Mouse (Mus musculus): ENCODE data around the gene Zfp526. TPM values are rescaled to one million over a fixed set of nuclear protein-coding genes. Genes with fewer than 3 reads are reported as not detected.

The Zfp526 gene
- total RNA-seq, 2 experiments from 2014 or later = 5.4 to 5.9 TPM

DNA sequence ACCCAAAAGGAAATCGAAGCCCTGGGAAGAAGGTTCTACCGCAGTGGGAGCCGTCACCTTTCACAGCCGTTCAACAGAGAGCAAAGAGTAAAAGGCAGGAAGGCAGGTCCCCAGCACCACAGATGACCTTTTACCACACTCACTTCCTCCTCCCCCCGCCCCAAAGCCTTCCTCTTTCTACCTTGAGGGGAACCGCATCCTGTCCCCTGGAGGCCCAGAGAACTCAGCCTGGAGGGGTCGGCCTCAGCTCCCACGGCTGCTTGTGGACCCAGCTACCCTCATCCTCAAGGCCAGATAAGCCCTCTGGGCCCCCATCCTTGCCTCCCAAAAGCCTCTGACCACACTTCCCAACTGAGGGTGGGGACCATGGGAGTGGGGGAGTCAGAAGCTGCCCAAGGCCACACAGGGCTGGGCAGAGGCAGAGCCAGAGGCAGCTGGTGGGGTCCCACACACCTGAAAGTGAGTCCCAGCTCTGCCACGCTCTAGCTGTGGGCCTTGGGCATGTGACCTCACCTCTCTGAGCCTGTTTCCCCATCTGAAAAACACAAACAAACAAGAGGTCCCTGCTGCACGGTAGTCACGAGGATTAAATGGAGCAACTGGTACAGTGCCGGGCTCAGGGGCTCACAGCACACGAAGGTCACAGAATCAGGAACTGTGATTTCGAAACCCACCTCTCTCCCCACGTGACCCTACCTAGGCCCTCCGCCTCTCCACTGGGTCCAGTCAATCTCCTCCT lies 15.7 kb upstream of the Zfp526 start:
- no peak for DNase-seq
- intact Hi-C loops (cut with DNase I; ENCODE audit: low total_unique reads) = no loop called here

GRCm38 (mm10) chr7:25206094-25206830 lies 15.0 kb upstream of the Zfp526 start:
- intact Hi-C loops (cut with DNase I; ENCODE audit: low total_unique reads) = no loop called here

DNA sequence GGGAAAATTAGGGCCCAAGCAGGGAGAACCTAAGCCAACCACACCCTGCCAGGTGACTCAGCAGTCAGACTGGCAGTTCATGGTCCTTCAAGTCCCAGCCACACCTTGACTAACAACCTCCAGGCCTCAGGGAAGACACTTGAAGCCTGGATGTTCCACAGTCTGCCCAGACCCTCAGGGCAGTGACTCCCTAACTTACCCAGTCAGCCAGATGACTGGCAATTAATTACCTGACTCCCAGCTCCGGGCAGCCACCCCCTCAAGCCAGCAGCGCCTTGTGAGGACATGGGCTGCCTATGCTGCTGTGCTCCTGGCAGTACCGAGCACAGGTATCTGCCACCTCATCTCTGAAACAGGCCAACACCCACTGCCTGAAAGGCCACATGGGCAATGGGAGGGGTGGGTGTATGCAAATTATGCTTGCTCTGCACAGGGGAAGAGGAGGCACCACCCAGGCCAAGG lies 12.0 kb upstream of the Zfp526 start:
- intact Hi-C loops (cut with DNase I; ENCODE audit: low total_unique reads) = no loop called here

More at GRCm38 (mm10) chr7:25206094-25206830, 15.0 kb upstream of the Zfp526 start:
- DNase-seq = no peak

GRCm38 (mm10) chr7:25210482-25210881 lies 10.7 kb upstream of the Zfp526 start:
- DNase-seq = peak; percentile 87

More for the DNA sequence above, 12.0 kb upstream of the Zfp526 start:
- DNase-seq = no peak

GRCm38 (mm10) chr7:25213099-25213498 lies 8.1 kb upstream of the Zfp526 start:
- DNase-seq = no peak
- intact Hi-C loops (cut with DNase I; ENCODE audit: low total_unique reads) = no loop called here

More at GRCm38 (mm10) chr7:25210482-25210881, 10.7 kb upstream of the Zfp526 start:
- intact Hi-C loops (cut with DNase I; ENCODE audit: low total_unique reads) = no loop called here

GRCm38 (mm10) chr7:25214172-25214571 lies 7.1 kb upstream of the Zfp526 start:
- intact Hi-C loops (cut with DNase I; ENCODE audit: low total_unique reads) = no loop called here
- no peak for DNase-seq

DNA sequence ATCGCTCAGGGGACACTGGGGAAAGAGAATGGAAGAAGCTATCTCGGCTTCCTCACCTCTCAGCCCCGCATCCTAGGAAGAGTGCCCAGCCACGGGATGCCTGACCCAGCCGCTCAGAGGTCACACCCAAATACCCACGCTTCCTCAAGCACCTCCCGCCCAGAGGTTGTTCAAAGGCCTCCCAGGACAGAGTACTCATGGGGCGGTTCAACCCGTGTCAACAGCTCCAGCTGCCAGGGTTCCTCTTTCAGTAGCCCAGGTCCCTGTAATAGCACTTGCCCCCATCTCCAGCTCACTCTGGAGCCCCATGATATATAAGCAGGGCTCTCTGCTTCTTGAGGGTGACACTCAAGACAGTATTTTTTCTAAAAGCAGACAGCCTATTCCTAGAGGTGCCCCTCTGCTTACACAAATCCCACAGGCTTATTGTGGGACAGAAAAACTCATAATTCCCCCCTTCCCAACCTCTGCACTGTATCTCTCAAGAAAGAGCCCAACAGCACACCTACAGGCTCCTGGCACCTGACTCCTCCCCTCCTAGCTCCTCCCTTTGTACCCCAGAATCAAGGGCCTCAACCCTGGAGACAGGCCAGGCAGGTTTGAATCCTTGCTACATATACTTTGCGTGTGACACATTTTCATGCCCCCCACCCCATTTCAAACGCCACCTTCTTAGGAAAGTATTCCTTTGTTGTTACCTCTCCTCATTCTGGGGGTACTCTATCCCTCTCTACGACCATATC lies 3.4 kb upstream of the Zfp526 start:
- intact Hi-C loops (cut with DNase I; ENCODE audit: low total_unique reads) = no loop called here
- DNase-seq = no peak

- intact Hi-C loops (cut with DNase I; ENCODE audit: low total_unique reads) = no loop called here
- DNase-seq = peak; percentile 52
Measured at GRCm38 (mm10) chr7:25218705-25219415, 2.4 kb upstream of the Zfp526 start.

DNA sequence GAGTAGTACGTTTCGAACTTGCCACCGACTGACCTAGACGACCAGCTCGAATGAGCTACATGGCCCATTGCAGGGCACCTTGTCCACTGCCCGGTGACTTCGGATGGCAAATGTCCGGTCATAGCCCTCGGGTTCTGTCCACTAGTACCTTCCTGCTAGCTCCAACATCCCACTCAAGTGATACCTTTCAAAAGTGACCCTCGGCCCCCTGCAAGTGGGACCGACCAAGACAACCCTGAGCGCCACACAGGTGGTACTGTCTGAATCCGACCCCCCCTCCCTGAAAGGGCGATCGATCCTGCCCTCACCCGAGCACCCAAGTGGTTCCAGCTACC lies 1.8 kb upstream of the Zfp526 start:
- DNase-seq = no peak
- intact Hi-C loops (cut with DNase I; ENCODE audit: low total_unique reads) = no loop called here

DNA sequence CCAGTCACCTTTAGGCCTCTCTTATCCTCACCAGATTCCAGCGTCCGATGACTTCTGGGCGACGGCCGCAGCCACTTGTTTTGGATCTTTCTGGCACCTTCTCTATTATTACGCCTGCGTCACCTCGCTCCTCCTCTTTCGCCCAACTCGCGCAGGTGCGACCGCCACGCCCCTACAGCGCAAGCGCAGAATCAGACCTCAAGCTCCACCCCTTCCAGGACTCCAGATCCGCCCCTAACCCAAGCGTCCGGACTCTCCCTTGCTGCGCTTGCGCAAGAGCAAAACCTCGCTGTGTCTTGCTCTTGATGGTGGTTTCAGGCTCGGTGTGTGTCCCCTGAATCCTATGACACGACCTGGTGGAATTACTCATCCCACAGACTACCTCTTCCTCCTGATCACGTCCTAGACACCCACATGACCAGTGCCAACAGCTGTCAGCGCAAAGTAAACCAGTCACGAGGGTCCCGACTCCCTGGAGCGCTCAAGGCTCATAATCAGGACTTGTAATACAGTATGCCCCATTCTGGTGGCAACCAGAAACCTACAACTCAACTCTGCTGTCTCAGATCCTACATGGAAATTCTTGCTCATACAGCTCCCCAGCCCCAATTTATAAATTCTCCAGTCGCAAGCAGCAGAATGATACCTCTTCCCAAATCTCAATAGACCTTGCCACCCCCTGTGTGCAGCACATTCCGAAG lies 1.3 kb upstream of the Zfp526 start:
- peak; percentile 93 for DNase-seq
- intact Hi-C loops (cut with DNase I; ENCODE audit: low total_unique reads) = no loop called here

DNA sequence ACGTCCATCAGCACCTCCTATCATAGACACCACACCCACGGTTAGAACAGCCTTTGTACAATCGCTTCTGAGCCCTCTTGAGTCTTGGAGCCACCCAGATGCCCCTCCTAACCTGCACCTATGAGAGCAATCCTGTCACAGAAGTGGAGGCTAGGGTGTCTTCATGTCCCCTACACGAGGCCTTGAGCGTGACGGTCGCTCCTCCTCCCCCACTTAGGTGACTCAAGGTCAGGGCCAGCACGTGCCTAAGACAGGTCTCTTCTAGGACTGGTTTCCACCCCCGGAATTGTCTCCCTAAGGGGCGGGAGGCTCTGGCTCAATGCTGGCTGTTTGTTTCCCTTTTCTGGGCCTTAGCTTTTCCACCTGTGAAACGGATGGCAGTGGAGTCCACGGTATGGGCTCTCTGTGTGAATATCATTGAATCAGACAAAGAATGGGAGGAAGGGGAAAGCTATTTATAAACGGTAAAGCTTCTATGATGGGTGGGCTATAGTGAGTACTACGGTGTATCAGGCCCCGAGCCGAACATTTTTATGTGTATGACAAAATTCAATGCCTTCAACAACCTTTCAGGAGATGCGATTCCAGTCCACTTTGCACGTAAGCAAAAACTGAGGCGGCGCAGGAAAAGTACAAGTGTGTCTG lies 646 bp upstream of the Zfp526 start, which contains the start of gene Dedd2:
TSS of gene Dedd2 (minus strand) at position 159 of the 645 bp plus-strand sequence.
- intact Hi-C loops (cut with DNase I; ENCODE audit: low total_unique reads) = no loop called here
- no peak for DNase-seq

DNA sequence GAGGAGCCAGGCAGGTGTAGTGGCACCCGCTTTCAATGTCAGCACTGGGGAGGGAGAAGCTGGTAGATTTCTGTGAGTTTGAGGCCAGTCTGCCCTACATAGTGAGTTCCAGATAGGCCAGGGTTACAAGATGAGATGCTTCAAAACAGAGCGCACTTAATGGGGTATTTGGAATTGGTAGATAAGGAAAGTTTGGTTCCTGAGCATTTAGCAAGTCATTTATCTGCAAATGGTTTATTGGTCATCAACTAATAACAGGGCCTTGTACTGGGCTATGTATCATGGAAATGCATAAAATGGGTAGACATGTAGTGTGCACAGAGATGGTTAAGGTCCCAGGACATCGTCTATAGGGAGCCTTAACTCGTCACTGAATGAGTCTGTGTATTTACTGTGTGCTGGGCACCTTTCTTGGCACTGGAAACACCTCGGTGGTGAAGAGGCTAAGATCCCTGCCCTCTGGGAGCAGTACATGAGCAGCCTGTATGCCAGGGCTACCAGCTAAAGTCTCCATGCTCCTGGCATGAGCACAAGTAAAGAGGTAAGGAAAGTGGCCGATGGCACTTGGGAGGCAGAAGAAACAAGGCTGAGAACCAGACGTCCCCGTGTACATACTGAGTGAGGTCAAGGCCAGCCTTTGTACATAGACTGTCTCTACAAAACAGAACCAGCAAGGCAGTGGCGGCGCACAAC lies 1.2 kb downstream of the Zfp526 start:
- intact Hi-C loops (cut with DNase I; ENCODE audit: low total_unique reads) = no loop called here
- DNase-seq = no peak

GRCm38 (mm10) chr7:25227523-25228300 lies 6.5 kb downstream of the Zfp526 start:
- intact Hi-C loops (cut with DNase I; ENCODE audit: low total_unique reads) = no loop called here
- no peak for DNase-seq

DNA sequence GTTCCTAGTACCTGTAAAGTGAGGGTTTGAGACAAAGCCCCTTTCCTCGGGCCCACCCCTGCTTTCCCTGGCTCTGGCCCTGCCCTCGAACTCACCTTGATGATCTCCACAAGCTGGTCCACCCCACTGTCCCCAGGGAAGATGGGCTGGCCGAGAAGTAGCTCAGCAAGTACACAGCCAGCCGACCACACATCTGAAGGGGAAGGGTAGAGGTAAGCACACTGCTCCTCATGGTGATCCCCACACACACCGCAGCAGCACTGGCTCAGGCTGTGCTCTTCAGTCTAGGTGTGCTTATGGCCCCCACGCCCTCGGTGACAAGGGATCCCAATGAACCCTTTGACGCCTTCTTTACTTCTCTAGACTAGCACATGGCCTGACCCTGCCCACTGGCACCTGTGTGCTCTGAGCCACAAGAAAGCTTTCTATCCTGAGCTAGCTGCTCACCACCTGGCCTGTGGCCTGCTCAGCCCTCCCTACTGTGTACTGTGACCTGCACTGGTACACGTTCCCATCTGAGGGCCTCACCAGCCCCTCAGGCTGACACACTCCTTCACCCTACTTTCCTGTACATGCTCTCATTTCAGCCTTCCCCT lies 9.6 kb downstream of the Zfp526 start:
- DNase-seq = no peak
- intact Hi-C loops (cut with DNase I; ENCODE audit: low total_unique reads) = no loop called here

- DNase-seq = no peak
- intact Hi-C loops (cut with DNase I; ENCODE audit: low total_unique reads) = no loop called here
Measured at GRCm38 (mm10) chr7:25232101-25232648, 10.9 kb downstream of the Zfp526 start.

DNA sequence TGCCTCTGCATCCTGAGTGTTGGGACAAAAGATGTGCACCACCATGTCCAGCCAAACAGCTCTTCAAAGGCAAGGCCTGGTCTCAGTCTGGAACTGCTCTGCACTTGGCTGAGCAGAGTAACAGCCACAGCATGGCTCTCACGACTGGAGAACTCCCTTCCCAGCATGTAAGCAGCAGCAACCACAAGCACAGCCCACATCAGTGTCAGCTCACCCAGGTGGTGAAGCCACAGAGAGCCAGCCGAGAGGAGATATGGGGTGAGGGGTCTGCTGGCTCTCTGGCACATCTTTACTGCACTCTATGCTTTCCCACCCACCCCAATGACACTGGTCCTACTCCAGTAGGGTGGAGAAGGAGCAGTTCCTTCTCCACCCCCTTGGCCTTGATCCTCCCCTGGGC lies 11.8 kb downstream of the Zfp526 start:
- DNase-seq = no peak
- intact Hi-C loops (cut with DNase I; ENCODE audit: low total_unique reads) = no loop called here

- DNase-seq = no peak
- intact Hi-C loops (cut with DNase I; ENCODE audit: low total_unique reads) = no loop called here
Measured at GRCm38 (mm10) chr7:25235526-25235925, 14.3 kb downstream of the Zfp526 start.

Measured in gastrocnemius, postnatal 14 days (tissue).